Mouse (Mus musculus) kidney, adult 18-20 months (tissue): ENCODE data around the gene Tmem44.

Source experiments
- DNase-seq: peaks from one replicate; pipeline ENCODE4 v3.0.0; 2021

The Tmem44 gene

DNA sequence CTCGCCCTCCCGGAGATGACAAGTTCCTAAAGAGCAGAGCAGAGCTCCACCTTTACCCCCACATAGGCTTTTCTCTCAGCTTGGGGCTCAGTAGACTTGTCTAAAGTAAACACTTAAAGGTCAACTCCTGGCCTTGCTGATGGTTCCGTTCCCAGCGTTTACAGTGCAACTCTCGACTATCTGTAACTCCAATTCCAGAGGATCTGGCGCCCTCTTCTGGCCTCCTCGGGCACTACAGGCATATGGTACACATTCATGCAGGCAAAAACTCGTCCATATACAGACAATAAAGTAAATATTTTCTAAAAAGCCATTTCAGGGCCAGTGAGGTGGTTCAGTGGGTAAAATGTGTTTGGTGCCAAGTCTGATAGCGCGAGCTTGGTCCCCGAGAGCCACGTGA is 35.2 kb downstream of the Tmem44 start:
- DNase-seq, result no peak

DNA sequence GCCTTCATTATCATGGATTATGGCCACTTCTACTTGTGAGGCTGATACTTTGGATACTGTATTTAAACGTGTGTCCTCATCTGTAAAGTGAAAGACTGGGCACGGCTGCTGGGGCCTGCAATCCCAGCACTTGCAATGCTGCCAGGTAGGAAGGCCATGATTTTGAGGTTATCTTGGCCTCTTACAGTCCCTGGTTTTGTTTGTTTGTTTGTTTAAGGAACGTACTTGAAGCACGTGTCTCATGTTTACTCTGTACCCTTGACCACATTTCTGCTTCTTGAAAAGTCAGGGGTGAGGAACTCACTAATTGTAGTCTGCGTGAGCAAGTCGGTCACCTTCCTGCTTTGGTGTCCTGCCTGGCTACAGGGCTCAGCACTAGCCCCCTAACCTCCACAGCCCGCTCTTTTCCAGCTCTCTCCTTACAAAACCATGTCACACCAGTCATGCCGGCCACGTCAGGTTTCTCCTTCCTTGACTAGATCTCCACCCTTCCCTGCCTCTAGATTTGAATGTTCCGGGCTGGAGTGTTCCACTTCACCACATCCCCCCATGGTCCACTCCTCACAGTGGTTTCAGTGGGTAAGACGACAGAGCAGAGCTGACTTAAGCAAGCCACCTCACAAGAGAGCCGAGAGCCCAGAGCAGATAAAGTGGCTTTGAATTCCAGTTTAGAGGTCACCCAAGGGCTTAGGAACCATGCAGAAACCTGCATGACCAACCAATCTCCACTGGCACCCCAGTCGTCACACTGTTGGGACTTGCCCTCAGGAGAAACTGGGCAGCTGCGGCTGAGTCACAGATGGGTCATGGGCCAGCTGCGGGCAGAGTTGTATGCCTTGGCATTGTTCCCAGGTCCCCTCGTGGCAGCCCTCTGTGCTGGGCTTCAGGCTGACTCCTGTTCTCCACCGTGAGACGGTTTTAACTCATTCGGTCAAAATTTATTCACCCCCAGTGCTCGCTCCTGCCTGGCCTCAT is 37.3 kb downstream of the Tmem44 start:
- peak; percentile 66 for DNase-seq

DNA sequence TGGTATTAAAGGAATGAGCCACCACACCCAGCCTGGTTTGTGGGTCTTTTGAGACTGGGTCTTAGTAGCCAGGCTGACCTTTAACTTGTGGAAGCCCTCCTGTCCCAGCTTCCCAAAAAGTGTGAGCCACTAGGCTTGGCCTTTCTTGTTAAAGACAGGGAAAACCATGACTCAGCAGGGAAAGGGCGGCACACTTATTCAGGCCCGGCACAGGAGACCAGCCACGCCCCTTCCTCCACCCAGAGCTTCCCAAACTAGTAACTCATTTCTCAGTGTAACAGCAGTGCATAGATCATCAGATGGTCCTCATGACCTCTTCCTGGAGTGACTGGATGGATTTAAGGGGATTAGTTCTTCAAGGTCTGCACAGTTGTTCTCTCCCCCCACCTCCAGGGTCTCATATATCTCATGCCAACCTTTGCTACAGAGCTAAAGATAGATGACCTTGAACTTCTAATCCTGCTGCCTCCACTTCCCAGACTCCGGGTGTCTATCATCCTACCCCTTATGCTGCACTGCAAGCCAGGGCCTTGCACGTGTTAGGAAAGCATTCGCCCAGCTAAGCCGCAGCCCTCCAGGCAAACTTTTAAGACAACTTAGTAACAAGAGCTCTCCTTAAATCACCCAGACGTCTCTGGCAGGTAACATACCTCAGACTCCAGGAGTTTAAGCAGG is 38.1 kb downstream of the Tmem44 start:
- peak; percentile 71 for DNase-seq

DNA sequence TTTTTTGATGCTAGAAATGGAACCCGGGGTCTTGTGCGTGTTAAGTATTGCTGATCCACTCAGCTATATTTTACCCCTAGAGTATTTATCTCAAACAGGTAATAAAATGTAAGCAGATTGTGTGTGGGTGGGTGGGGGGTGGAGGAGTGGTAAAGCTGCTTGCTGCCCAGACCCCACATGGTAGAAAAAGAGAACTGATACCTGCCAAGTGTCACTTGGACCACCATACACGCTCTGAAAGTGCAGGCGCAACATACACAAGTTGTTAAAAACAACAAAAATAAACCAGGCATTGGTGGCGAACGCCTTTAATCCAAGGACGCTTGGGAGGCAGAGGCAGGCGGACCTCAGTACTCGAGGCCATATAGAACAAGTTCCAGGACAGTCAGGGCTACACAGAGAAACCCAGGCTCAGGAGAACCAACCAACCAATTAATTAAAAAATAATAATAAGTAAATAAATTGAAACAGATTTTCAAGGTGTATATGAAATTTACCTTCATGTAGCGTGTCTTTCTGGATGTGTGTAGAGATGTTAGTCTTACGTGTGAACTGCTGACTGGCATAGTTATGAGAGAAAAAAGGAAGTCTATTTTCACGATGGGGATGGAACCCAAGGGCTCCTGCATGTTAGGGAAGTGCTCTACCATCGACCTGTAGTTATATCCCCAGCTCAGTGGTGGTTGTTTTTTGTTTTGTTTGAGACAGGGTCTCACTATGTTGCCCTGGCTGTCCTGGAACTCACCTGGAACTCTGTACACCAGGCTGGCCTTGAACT is 38.9 kb downstream of the Tmem44 start:
- DNase-seq, result no peak

DNA sequence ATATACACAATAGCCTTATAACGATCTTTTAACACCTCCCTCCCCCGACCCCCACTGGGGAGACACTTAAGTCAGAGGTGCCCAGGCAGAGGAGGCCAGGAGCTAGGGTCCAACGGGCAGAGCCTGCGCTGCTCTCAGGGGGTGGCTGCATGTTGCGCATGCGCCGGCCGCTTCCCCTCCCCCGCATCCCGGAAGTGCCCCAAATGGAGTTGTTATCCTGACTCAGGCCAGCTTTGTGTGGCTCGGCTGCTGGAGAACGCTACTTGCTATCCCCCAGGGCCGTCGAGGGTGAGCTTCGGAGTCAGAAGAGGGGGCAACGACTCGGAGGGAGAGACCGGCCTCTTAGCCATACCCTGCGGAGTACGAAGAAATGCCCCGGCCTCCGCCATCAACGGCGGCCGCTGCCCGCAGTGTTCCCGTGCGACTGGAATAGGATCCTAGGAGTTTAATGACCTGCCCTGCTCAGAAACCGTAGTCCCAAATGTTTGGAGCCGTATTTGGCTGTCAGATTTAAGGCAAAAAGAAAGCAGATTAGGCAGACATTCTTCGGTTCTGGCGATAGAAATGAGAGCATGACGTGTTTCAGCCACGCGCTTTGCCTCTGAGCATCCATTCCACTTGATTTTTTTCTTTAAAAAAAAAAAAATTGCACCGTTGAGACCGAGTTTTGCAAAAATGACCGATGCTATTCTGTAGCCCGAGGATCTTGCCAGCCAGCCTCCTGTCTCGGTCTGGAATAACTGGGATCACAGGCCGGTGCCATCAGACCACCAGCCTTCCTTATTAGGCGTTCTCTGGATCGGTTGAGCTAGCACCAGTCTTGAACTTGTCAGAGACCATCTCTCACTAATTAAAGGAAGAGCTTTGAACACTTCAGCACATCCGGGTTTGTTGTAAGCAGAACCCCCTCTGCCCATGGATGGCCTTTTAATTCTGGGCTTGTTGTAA is 39.9 kb downstream of the Tmem44 start:
- DNase-seq, result peak; percentile 89

DNA sequence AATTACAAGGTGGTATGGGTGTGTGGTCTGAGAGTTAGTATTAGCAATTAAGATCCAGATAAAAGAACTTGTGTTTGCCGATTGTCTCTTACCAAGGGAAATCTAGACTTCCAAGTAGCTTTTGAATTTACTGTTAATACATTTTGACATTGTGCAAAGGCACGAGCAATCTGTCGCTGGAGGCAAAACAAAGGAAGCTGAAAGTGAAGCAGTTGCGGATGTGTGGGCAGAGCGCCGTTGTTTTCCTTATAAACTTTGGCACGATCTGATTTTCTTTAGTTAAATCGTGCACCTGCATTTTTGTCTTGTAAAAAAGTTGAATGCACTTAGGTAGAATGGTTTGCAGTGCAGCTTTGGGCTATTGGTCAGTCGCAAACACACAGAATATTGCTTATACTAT is 40.6 kb downstream of the Tmem44 start:
- DNase-seq, result no peak

DNA sequence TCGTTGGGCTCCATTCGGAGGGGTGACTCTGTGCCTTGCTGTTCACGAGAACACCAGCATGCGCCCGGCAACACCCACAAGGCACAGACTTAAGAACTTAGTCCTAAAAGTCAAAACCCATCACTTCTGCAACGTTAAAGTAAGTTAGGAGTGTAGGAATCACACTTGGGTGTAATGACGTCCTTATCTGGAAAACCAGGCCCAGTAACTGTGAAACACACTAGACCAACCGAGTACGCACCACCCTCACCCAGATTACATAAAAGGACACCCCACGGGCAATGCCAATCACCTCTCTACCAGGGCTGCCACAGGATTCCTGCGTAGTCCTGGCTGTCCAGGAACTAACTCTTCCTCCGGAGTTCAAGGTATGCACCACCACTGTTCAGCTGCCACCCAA is 41.3 kb downstream of the Tmem44 start:
- no peak for DNase-seq

DNA sequence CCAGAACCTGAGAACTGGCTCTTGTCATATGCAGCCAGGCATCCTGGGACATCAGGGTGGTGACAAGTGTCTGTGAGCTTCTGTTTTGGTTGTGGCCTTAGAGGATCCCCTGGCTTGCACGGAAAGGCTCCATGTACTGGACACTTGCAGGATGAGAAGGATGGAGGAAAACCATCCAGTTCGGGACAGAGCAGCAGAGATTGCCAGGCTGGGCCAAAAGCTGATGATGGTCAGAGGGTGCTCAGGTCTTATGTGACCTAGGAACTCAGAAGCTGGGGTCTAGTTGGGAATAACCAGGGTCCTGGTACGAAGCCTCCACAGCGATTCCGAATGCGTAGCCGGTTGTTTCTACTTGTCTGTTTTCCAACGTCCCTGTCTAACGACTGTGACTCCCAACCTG is 41.9 kb downstream of the Tmem44 start:
- DNase-seq, result no peak

DNA sequence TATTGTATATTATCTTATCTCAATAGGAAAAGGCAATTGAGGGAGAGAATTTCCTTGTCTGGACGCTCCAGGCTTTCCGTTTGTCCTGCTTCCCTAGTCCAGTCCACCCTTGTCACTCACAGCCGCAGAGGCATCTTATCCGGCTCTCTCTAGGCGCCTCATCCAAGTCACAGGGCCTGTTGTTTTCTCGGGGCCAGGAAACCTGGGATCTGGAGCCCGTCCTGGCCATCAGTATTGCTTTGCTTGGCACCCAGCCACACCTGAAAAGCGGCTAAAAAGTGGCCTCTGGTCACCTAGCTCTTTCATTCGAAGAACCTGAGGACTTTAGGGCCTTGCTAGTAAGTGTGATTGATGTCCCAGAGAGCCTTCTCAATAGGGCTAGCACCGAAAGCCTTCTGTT is 43.5 kb downstream of the Tmem44 start:
- DNase-seq, result peak; percentile 29

DNA sequence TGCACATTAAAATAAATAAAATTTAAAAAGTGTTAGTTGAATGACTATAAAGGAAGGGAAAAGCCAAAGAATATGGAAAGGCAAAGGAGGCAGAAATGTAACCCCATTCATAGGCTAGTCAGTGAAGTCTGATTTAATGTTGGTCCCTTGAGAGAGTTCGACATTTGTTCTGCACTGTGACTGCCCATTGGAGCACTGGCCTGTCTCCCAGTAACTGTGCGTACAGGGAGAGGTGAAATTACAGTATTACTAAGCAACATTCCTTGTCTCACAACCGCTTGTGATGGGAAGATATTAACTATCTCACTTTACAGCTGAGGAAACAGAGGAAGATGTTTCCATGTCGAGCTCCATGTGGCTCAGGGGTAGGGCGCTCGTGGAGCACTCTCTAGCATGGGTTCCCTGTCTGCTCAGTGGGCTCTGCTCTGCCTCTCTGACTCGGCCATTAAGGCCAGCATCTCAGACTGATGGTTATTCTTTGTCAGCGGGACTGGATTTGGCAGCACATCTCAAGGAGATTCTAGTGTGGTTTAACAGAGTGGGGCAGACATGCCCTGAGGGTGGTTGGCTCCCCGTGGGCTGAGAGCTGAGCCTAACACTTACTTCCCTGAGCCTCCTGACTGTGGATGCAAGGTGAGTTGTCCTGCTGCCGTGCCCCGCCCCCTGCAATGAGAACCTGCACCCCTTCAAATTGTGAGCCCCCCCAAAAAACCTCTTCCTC is 45.2 kb downstream of the Tmem44 start:
- DNase-seq, result no peak

DNA sequence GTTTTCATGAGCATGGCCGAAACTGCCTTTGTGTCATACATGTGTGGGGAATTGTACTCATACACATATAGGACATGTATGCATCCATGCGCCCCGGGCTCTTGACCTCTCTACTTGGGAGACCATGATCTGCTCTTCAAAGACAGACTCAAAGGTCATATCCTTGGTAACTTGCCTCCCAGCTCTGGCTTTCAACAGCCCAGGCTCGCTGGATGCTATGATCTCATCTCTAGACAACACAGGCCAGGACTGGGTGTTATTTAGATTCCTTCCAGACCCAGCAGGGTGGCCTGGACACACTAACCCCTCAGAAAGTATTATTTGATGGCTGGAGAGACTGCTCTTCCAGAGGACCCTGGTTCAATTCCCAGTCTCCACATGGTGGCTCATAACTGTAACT is 45.8 kb downstream of the Tmem44 start:
- DNase-seq, result no peak

DNA sequence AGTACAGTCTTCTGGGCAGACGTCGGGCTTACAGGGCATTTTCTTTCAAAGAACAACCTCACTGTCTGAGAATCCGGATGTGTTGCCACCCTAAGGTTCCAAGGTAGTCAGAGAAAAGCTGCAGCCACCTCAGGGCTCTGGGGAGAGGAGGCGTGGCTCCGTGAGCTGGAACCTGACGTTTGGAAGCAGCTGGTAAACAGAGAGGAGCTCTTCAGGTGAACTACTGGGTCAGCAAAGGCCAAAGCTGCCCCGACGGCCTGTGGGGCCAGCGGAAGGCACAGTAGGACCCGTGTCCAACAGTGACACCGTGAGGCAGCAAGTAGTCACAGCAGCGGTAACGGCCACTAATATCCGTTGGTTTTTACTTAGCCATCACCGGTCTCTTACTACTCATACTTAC is 46.7 kb downstream of the Tmem44 start:
- DNase-seq, result peak; percentile 72

DNA sequence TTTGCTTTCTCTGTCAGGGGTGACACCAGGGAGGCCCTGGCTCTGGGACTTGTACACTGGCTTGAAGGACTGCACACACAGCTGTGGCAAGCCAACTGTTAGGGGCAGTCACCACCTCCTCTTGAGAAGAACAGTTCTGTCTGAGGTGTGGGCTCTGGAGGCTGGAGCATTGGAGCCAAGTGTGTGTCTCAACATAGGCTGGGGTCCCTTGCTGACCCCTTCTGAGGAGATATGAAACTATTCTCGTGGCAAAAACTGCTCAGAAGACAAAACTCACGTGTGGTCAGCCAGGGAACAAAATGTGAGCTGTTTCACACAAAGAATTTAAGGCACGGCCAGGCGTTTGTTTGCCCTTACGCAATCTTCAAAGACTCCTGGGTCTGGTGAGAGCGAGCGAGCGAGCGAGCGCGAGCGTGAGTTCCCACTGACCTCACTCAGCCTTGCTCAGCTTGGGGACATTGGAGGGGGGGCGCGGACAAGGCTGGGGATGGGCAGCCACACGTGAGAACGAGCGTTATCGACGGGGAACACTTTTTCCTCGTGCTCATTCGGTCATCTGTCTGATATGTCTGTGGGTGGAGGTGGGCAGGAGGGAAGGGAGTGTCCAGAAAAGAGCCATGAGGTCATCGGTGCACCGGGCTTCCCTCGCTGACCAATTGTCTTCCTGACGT is 48.3 kb downstream of the Tmem44 start:
- DNase-seq, result peak; percentile 42

DNA sequence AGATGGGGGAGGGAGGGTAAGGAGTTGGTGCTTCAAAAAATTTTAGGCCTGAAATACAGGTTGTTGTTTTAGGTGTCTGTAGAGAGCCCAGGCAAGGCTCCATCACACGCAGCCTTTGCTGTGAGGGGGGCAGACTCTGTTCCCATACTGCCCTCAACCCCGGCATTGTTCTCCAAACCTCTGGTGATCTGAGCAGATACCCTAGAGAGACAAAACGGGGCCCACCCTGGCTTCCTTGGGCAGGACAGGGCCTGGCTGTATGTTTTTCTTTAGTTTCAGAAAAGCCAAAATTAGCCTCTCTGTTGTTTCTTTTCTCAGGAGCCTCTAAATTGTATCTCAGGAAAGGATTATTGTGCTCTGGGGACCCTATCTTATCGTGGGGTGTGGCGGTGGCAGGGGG is 49.0 kb downstream of the Tmem44 start:
- no peak for DNase-seq

DNA sequence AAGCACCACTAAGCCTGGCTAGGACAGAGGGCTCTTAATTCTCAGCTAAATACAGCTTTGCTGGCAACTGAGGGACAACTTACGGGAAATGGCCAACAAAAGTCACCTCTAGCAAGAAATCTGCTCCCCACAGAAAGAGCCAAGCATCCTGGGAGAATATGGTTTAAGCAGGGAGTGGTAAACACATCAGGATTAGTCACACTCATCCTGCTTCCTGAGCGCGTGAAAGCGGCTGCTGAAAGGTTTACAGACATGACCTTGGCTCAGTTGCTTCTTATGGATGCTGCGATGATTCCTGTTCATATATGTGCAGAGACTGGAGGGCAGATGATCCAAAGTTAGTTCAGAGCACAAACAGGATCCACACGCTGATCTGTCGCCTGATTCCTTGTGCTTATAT is 50.4 kb downstream of the Tmem44 start:
- no peak for DNase-seq

DNA sequence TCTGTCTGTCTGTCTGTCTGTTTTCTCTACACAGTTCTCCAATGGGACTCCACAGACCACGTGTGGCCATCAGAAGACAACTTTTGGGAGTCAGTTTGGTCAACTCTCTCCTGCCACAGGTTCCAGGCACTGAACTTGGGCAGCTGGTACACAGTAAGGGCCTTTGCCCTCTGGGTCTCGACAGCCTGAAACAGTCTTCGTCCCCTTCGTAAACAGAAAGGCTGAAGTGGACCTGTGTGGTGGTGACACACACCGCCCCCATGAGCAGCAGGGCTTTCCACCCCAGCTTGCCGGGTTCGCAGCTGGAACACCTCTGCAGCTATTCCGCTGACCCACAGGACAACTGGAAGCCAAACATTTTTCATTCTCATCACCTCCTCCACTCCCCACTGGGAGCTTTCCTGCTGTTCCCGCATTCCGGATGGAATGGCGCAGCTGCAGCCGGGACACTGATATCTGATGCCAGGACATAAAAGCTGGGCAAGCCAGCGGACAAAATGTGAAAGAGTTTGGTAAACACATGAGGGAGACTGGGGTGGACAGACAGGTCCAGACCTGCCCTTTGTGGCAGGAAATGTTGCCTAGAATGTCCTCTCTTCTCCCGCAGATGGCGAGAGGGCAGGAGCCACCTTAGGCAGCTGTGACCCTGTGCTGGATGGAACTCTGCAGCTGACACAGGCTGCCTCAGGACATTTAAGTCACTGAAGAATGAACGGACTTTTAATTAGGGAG is 51.4 kb downstream of the Tmem44 start:
- DNase-seq, result no peak

DNA sequence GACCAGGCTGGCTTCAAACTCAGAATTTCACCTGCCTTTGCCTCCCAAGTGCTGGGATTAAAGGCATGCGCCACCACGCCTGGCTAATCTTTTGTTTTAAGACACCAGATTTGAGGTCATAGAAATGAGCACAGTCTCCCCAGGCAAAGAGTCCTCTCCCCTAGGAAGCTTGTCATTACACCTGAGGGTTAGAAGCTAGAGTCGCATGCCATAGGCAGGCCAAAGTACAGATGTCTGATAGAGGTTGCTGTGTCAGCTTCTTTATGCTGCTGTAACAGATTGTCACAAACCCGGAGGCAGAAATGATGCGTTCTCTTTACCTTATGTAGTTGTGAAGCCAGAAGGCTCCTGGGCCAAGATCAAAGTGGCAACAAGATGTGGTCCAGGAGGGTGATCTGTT is 53.3 kb downstream of the Tmem44 start:
- DNase-seq, result no peak

DNA sequence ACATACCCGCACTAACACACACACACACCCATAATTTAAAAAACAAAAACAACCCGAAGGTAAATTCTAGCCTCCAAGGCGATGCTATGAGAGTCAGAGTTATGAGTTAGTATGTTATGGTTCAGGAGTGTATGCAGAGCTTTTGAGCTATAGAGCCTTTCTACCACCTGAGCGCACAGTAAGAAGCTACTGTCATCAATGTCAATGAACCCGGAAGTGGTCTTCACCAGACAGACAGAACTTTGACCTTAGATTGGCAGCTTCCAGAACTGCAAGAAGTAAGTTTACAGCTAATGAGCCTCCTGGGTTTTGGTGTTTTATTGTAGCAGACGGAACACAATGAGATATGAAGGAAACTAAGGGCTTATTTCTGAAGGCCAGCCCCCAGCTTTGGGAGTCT is 55.8 kb downstream of the Tmem44 start:
- DNase-seq, result no peak

DNA sequence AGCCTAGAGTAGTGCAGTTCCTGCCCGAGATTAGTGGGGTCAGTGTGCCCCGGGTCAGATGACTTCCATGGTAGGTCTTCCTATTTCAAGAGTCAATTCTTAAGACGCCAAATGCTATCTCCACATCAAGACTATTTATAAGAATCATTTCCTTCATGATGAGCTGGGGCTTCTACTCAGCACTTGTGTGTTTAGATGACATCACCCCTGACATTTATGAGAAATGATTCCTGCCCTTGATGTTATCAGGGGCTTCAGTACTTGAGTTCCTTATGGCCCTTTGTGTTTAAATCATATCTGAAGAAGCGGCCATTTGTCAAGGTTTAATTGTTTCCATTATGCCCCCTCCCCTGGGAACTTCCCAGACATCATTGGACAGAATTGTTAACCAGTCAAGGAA is 58.9 kb downstream of the Tmem44 start:
- no peak for DNase-seq

DNA sequence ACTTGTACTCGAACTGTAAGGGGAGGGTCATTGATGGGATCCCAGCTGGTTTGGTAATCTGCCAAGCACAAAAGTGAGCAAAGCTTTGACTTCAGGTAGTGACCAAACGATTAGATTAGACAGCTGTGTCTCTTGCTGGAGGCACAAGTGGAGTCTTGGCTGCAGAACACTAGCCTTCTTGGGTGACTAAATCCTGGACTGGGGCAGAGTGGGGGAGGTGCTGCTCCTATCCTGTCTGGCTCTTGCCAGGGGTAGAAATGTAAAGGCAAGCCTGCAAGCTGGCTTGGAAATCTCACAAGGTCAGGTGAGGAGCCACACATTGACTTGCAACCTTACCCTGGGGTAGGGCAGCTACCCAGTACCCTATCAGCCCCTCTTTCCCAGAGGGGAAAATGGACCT is 59.9 kb downstream of the Tmem44 start:
- no peak for DNase-seq
